Mouse (Mus musculus) erythroid progenitor cell, adult 5-6 weeks (primary cell): Measurements from ENCODE around the gene Gipc2. TPM values are rescaled to one million over a fixed set of nuclear protein-coding genes. Genes with fewer than 3 reads are reported as not detected.
A peak's percentile ranks its signal among the peaks of the same experiment; 100 is the strongest.

ENCODE experiments used
- ATAC-seq: replicated peaks from 2 replicates; pipeline ENCODE4 v1.8.0; 2016; ENCODE audit warnings: moderate number of reproducible peaks, mild to moderate bottlenecking, moderate TSS enrichment, inconsistent platforms; ENCODE audit not compliant: poor library complexity, low FRiP score, severe bottlenecking
- total RNA-seq, 2 experiments: library from RNA; stranded (forward) in 1 of 2; stranded (reverse) in 1 of 2; fragments of 150-400 nt in 1 of 2; fragments of 186-747, 209-891 nt in 1 of 2; gene quantifications; 2 replicates each; pipeline versions ENCODE4 v1.2.3 to v1.2.4; 2015 to 2017; ENCODE audit warnings: low replicate concordance in 2 of 2

The Gipc2 gene
- total RNA-seq, 2 experiments from 2014 or later, result not detected

DNA sequence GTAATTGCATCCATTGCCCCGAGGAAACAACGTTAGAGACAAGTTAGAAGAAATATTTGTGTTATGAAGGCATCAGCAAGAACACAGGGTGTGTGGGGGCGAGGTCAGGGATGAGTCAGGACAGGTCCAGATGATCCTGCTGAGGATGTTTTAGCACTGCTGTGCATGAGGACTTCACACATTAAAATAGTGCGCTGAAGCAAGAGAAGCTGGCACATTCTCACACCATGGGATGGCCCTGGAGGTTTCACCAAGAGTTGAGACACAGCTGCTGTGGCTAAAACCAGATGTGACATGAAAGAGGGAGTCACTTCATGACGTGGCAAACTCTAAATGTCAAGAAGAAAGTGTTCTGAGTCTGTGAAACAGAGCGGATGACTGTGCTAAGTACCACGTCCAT lies 38.9 kb downstream of the Gipc2 start:
- ATAC-seq, result no peak

DNA sequence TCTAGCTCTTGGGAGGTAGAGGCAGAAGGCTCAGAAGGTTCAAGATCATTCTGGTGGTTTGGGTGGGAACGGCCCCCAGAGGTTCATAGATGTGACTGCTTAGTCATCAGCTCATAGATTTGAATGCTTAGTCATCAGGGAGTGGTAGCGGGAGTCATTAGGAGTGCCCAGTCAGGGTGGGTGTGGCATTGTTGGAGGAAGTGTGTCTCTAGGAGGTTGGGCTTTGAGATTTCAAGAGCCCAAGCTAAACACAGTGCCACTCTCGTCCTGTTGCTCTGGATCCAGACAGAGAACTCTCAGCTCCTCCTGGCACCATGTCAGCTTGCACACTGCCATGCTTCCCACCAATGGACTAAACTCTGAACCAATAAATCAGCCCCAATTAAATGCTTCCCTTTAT lies 43.3 kb downstream of the Gipc2 start:
- ATAC-seq, result peak; percentile 90

DNA sequence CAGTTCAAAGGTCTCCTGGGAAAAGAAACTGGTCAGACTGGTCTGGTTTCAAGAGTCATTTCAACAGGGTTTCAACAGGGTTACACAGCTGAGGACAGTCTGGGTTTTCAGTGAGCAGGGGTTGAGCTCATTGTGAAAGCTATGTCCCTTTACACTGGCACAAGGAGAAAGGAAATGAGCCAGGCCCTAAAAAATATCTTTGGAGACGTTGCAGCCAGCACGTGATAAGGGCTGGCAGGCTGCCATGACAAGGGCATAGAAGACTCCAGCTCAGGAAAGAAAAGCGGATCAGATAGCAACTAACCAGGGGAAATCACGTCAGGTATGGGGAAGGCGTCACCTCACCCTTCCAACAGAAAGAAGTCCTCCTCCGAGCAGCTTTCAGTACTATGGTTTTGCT lies 43.9 kb downstream of the Gipc2 start:
- ATAC-seq, result peak; percentile 76

DNA sequence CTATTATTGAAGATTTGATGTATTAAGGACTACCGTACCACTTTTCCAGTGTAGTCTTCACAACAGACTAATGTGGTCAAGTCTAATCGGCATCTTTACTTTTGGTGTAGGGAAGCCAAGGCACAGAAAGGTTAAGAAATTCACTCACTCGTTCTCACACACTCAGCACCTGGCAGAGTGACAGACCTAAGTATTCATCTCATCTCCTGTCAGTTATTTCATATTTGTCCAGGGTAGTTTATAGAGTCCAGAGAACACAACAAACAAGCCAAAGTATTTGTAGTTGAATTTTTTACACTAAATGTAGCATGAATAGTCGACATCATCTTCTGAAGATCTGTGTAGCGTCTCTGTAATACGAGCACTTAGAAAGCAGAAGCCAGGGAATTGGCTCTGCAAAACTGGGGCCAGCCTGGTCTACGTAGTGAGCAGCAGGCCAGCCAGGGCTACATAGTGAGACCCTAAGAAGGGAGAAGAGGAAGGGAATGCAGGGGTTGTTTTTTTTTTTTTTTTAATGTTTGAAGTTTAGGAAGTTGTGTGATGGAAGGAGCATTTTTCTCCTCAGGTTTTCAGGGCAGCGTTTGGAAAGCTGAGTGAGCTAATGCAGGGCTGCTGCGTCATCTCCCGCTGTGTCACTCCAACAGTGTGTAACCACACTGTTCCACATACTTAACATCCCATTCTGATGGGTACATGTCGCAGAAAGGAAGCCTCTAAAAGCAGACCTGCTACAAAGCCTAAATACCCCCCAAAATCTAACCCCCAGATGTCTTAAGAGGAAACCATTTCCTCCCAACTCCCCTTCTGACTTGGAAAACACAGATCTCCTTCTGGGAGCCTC lies 44.6 kb downstream of the Gipc2 start:
- no peak for ATAC-seq

DNA sequence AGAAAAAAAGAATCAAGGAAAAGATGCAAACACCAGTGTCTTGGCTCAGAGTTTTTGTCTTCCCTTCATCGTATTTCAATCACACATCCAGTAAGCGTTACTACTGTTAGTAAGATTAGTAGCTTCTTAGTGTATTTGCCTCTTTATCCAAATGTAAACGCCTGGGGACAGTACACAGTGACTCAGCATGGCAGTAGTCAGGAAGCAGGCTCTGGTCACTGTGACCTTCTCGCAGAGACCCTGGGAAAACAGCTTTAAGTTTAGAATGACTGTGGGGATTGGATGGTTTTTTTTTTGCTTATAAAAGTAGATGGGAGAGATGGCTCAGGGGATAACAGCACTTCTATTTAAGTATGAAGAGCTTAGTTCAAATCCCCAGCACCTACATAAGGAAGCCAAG lies 46.0 kb downstream of the Gipc2 start:
- no peak for ATAC-seq

DNA sequence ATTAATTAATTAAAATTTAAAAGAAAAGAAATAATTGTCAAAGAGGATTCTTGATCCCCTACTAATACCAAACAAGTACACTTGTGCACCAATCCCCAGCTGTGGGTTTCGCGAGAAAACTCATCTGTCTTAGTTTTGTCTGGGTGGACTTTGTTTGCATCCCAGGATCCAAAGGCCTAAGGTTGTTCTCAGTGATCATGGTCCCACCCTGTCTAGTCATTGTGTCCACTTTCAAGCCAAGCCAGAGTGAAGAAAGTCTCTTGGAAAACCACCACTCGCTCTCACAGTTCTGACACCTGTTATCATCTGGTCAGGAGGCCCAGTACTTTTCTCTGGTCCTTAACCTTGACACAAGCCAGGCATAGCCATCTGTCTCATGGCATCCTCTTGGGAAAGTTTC lies 48.1 kb downstream of the Gipc2 start:
- ATAC-seq, result no peak

DNA sequence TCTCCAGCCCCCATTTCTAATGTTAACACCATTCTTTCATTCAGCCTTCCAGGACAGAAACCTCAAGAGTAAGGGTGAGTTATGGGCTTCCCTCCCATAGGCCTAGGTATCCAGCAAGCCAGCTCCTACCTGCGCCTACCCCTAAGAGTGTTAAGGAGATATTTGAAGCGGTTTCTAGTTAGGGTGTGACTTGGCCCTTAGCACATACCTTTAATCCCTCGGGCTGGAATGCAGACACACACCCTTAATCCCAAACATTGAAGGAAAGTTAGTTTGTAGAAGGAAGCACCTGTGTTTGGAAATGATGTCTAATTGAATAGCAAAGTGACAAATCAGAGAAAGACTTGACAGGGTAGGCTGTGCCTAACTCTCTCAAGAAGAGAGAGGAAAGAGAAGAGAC lies 49.9 kb downstream of the Gipc2 start:
- ATAC-seq, result no peak

GRCm38 (mm10) chr3:152114786-152115185 lies 51.2 kb downstream of the Gipc2 start:
- peak; percentile 94 for ATAC-seq

DNA sequence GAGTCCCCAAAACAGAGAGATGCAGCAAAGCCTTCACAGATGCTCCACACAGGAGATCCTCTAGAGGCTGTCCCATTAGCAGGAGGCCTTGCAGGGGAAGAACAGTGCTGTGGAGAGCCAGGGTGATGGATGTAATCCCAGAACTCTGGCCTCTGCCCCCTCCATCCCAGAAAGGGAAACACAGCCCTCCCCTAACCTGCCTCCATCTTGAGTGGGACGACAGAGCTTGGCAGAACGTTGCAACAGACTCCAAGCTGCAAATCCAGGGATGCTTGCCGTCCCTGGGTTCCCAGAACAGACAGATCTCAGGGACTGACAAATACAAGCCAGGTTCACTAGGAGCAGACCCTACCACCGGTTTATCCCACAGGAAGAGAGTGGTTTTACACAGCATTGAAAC lies 51.8 kb downstream of the Gipc2 start:
- ATAC-seq, result peak; percentile 20; the same call in 1 of the 2 replicates

GRCm38 (mm10) chr3:152113496-152113895 lies 52.5 kb downstream of the Gipc2 start:
- 0 out of 2 replicates have a peak, but pooled peaks have one; percentile 9 for ATAC-seq

DNA sequence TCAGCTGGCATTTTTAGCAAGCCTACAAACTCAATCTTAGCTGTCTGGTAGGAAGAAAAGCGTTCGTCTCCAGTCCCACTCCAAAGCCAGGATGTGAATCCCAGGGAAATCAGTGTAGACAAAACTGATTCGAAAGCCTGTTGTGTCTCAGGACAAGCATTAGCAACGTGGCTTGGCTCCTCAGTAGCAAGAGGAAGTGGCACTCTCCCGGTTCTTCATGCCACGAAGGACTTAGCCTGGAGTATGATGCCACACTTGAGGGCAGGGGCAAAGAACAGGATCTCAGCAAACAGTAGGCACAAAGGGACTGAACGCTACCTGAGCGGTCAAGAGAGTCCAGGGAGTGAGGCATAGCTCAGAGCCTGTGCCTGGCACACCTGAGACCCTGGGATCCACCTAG lies 53.4 kb downstream of the Gipc2 start:
- no peak for ATAC-seq

GRCm38 (mm10) chr3:152111482-152111881 lies 54.5 kb downstream of the Gipc2 start:
- no peak for ATAC-seq

DNA sequence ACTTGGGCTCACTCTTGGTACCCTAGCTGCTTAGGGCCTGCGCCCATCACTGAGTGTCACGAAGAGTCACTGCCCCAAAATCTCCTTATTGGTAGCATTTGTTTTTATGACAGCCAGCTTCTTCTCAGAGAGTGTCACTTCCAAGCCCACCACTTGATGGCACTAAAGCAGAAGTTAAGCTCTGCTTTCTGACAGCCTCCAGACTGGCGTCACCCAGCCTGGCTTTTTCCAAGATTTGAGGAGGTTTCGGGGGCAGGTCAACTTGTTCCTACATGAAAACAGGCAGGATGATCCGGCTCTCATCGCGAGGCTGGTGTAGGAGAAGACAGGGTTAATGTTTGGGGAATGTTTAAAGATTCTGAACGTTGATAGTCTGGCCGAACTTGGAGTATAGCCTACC lies 54.9 kb downstream of the Gipc2 start:
- ATAC-seq, result peak; percentile 60

- ATAC-seq, result no peak
These were observed 56.8 kb downstream of the Gipc2 start for GRCm38 (mm10) chr3:152109260-152109587.

- ATAC-seq, result no peak
These were observed 57.3 kb downstream of the Gipc2 start for GRCm38 (mm10) chr3:152108560-152109259.

- no peak for ATAC-seq
These were observed 58.0 kb downstream of the Gipc2 start for GRCm38 (mm10) chr3:152108003-152108395.

DNA sequence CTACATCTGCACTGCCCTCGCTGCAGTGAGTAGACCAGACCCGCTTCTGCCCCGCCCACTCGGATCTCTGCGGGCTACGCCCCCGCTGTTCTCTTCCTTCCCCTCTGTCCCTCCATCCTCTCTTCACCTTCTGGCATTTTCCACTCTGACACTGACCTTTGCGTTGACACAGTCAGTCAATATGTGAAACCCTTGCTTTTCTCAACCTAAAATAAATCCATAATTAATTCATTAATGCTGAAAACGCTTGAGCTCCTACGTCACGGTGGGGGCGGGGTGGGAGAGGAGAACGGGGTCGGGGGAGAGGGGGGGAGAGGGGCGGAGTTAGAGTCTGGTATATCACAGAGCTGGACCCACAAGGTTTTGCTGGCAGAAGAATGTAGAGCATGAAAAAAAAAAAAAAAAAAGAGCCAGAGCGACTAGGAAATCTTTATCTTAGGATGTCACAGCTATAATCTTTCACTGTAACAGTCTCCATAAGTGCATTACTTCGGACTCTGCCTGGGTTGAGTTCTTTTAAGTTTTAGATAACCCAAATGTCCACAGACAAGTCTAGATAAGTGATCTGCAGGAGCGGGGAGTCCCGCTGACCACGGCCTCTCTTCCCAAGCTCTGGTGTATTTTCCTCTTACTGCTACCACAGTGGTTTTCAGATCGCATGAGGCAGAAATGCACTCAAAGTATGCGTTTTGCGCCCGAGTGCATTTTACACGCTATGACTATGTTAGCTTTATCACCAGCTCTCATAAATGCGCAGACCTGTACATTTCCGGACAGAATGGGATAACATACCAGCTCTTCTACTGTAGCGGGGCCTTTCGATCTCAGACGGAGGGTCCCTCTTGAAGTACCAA lies 58.7 kb downstream of the Gipc2 start:
- no peak for ATAC-seq

- no peak for ATAC-seq
These were observed 59.5 kb downstream of the Gipc2 start for GRCm38 (mm10) chr3:152106225-152107148.

GRCm38 (mm10) chr3:152105341-152105740 lies 60.7 kb downstream of the Gipc2 start:
- peak; percentile 85 for ATAC-seq
